Mouse (Mus musculus): ENCODE measurements at regions not wholly inside any gene's neighbourhood (a gene's known extent, or its start where the extent isn't known, plus 50 kb on each side); places are given as distances from the start of the nearest gene placed in this dataset.
A peak's percentile ranks its signal among the peaks of the same experiment; 100 is the strongest.

- no peak for DNase-seq (ENCODE audit: low spot score in 2 of 2)
Observed at GRCm38 (mm10) chr9:50257162-50257561, 87.6 kb downstream of the Rpl10-ps3 start.

DNA sequence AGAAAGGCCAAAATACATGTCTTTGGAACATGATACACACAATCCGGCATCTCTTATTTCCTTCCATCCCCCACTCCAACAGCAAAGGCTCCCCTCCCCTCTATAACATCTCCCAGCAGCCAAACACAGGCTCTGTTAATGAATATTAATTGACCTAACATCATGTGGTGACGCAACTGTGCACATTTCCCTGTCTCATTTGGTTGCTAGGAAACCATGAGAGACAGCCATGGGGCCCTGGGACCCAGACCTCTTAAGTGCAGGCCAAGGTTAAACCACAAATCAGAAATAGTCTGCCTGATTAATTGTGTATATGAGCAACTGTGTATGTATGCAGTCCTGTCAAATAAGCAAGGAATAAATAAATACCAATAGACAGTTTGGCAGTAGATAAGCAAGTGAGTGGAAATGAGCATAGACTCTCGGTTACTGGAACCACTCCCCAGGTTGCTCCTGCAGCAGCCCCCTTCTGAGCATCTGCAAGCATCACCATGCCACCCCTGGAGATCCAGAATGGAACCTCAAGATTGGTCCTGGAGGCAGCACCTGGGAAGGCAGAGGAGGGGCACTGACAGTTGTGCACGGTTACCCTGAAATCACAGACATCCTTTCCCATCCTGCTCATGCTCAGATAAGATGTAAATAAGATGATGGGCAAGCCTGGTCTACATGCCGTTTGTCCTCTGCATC lies 99.6 kb downstream of the Rpl10-ps3 start:
- no peak for DNase-seq (ENCODE audit: low spot score in 2 of 2)

- DNase-seq (ENCODE audit: low spot score in 2 of 2), result no peak
Observed at GRCm38 (mm10) chr9:50240923-50241322, 103.8 kb downstream of the Rpl10-ps3 start.

GRCm38 (mm10) chr9:50235908-50236307 lies 108.9 kb downstream of the Rpl10-ps3 start:
- no peak for DNase-seq (ENCODE audit: low spot score in 2 of 2)

DNA sequence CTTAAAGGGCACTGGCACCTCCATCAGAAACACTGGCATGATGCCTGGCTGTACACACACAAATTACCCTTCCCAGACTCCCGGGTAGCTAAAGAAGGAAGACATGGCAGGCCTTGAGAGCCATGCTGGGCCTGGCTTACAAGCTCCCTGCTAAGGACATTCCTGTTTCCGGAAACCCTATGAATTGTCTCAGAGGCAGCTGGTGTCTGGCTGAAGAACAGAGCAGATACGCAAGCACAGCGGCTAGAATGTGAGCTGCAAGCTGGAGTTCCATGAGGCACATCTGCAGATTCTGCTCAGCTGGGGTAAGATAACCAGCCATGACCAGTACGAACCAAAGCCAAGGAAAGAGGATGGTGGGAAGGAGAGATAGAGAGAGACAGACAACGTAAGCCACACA lies 110.1 kb downstream of the Rpl10-ps3 start:
- no peak for DNase-seq (ENCODE audit: low spot score in 2 of 2)

DNA sequence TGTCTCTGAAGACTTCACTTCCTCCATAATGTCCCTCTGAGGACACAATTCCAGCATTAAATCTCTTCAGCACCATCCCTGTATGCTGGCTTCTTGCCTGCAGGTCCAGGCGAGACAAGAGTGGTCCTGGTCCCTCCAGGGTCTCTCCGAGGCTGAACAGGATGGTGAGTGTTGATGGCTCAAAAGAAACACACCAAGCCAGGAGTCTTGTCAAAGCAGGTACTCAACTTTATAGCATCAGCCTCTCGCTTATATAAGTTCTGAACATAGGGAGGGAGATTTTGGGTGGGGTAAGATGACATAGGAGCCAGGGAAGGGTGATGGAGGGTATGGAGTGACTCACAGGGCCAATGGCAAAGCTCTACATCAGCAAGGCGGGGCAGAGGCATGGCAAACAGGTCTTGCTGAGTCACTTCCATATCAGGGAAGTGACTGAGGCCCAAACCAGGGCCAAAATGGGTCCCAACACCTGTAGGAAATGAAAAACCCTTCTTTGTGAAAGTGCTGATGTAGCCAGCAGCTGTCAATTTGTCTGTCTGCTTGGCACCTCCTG lies 111.7 kb downstream of the Rpl10-ps3 start:
- DNase-seq (ENCODE audit: low spot score in 2 of 2), result no peak

GRCm38 (mm10) chr9:50210481-50210880 lies 134.3 kb downstream of the Rpl10-ps3 start:
- no peak for DNase-seq (ENCODE audit: low spot score in 2 of 2)

DNA sequence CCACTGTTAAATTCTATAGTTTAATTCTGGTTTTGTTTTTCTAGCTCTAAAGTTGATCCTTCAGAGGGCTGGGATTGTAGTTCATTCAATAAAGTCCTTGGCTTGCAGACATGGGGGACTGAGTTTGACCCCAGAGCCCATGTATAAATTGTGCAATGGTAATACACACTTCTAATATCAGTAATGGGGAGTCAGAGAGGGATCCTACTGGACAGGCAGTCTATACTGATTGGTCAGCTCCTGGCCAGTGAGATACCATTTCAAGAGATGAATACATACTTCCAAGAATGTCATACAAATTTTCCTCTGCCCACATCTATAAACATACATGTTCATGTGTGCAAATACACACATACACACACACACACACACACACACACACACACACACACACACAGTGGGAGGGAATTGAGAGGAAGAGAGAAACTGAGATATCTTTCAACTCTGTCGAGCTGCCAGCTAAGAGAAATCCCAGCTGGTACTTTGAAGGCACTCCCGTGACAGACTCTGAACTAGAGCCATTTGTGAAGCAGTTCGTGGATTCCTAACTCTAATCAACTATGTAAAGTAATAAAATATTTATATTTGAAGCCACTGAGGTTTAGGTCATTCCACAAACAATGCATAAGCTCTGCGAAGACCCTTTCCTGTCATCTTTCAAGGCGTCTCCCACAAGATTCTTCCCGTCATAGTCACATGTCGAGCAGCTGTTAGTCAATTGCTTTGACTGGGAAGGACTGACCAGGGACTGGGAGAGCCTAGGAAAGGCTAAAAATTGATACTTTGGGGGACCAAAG lies 145.1 kb downstream of the Rpl10-ps3 start:
- DNase-seq (ENCODE audit: low spot score in 2 of 2), result no peak

GRCm38 (mm10) chr9:50192400-50193110 lies 152.2 kb downstream of the Rpl10-ps3 start:
- DNase-seq (ENCODE audit: low spot score in 2 of 2), result no peak

GRCm38 (mm10) chr9:50191136-50191535 lies 153.6 kb downstream of the Rpl10-ps3 start:
- no peak for DNase-seq (ENCODE audit: low spot score in 2 of 2)

- DNase-seq (ENCODE audit: low spot score in 2 of 2), result no peak
Observed at GRCm38 (mm10) chr9:50188576-50189070, 156.1 kb downstream of the Rpl10-ps3 start.

DNA sequence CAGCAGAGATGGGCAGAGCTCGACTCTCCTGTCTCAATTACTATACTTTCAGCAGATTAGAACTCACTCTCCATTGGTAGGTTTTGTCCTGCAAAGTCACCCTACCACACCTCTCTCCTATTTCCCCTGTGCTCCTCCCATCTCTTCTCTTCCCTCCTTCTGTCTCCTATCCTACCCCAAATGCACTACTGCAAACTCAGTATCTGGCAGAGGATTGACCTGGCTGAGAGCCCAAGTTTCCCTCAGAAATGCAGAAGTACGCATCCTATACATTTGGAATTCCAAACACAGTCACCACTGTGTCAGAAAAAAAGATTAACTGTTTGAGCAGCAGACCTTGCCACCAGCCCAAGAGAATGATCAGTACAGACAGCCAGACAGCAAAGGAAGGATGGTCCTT lies 163.4 kb downstream of the Rpl10-ps3 start:
- no peak for DNase-seq (ENCODE audit: low spot score in 2 of 2)

- DNase-seq (ENCODE audit: low spot score in 2 of 2), result no peak
Observed at GRCm38 (mm10) chr9:50176131-50176530, 168.6 kb downstream of the Rpl10-ps3 start.

DNA sequence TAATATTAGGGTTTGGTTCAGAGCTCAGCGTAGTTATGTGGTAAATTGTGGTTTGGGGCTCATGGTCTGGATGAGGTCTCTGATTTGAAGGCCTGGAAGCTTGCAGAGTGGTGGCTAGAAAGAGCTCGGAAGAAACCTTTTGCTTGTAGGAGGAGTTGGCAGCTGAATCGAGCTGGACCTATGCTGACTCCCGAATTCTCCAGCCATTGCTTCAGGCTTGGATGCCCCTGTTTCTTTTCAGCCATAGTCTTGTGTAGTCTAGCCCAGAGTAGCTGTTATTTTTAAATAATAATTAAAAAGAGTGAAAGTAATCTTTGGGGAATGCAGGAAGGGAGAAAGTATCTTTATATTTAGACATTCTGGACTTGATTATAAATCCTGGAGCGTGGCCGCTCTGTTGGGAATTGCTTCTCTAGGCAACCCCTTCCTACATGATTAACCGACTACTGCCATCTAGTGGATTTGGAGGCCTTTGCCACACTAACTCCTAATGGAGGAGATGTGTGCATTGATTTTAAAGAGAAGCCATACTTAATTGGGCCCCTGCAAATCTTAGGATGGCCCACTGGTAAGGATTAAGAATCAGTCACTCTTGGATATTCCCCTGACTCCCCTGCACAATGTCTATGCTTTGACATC lies 172.8 kb downstream of the Rpl10-ps3 start:
- peak; percentile 26 to 59 for DNase-seq (ENCODE audit: low spot score in 2 of 2)

- no peak for DNase-seq (ENCODE audit: low spot score in 2 of 2)
Observed at GRCm38 (mm10) chr9:50171164-50171563, 173.6 kb downstream of the Rpl10-ps3 start.

DNA sequence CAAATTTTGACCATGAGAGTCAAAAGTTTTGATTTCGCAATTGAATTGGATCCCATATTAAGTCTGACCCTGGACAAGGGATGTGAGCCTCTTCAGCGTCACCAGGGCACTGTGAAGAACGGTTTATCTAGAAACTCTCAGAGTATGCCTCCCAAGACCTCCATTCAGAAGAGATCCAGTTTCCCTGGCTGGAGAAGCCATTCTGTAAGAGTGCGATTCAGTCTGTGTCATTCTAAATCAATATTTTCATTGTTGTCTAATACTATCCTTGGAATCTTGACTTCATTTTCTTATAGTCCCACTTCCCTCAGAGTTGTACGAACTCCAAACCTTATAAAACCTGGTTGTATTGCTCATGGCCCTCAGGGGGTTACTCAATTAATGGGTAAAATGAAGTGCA lies 174.1 kb downstream of the Rpl10-ps3 start:
- DNase-seq (ENCODE audit: low spot score in 2 of 2), result no peak

DNA sequence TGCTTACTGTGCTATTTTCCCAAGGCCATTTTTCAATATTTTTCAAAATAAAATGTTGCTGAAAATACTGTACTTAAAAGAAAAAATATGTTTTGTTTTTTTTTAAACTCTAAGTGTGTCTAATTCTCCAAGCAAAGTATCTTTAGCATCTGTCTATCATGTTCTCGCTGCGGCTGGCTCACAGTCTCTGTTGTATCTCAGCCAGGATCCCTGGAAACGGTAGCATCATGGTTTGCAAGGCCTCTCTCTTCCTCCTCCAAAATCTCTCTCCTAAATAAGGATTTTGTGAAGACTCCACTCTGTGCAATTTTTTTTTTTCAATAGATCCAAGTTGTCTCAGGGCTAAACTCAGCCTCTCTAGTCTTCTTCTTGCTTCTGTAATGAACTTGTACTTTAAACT lies 190.2 kb downstream of the Rpl10-ps3 start:
- DNase-seq (ENCODE audit: low spot score in 2 of 2), result no peak

- no peak for DNase-seq (ENCODE audit: low spot score in 2 of 2)
Observed at GRCm38 (mm10) chr9:50150091-50150490, 194.7 kb downstream of the Rpl10-ps3 start.

- no peak for DNase-seq (ENCODE audit: low spot score in 2 of 2)
Observed at GRCm38 (mm10) chr9:50142756-50143155, 202.0 kb downstream of the Rpl10-ps3 start.

DNA sequence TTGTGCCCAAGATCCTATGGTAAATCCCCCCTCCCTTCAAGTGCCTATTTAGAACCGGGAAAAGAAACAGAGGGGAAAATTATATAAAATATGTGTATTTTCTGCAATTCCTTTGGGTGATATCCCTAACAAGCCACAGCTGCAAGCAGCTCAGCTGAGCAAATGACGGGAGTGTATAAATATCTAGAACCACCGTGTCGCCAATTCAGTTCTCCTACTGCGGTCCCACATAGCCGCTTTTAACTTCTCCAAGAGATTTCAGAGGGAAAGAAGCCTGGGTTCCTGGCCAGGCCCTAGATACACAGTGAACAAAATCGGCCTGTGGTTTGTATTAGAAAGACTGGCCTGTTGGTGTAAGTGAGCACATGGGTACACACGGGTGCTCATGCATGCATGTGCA lies 202.7 kb downstream of the Rpl10-ps3 start:
- DNase-seq (ENCODE audit: low spot score in 2 of 2), result peak in 1 of 2 experiments; percentile 20

DNA sequence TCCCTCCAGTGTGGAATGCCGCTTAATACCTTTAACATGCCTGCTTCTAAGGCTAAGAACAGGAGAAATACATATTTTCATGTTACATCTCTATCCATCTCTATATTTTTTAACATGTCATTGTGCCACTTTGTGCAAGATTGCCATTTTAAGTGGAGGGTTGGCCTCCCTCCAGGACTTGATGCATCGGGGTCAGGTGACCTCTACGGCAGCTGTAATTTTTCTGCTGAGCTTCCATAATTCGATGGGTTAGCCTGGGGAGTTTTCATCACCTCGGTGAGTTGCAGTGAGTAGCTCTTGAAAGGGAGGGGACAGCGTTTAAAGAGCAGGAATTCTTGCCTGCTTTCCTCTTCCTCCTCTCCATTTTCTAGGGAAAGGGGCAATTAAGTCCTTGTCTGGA lies 203.6 kb downstream of the Rpl10-ps3 start:
- no peak for DNase-seq (ENCODE audit: low spot score in 2 of 2)
